Mouse (Mus musculus) MEL (cell line): ENCODE measurements around the gene Msgn1.

Source experiments
- CTCF ChIP-seq, 3 experiments: IDR thresholded peaks in 2 of 3; conservative IDR thresholded peaks in 1 of 3; 2 replicates each; pipeline ENCODE4 v1.5.1; 2011 to 2012; ENCODE audit warnings: low read length in 3 of 3, low read depth in 2 of 3, mild to moderate bottlenecking in 2 of 3, improper control_type of control experiment in 1 of 3, inconsistent platforms in 1 of 3, mixed read lengths in 1 of 3, moderate library complexity in 1 of 3; ENCODE audit not compliant: control insufficient read depth in 1 of 3, insufficient read depth in 1 of 3, poor library complexity in 1 of 3, severe bottlenecking in 1 of 3
- EP300 ChIP-seq, 2 experiments: IDR thresholded peaks; 2 replicates each; pipeline ENCODE4 v1.6.1; 2011; ENCODE audit warnings: improper control_type of control experiment in 2 of 2, low read length in 2 of 2, low read depth in 1 of 2, mild to moderate bottlenecking in 1 of 2
- MAX ChIP-seq: IDR thresholded peaks from 2 replicates; pipeline ENCODE4 v1.6.1; 2011; ENCODE audit warnings: low read length, improper control_type of control experiment
- MXI1 ChIP-seq: IDR thresholded peaks from 2 replicates; pipeline ENCODE4 v1.6.1; 2011; ENCODE audit warnings: mild to moderate bottlenecking, low read depth, low read length, improper control_type of control experiment
- MYC ChIP-seq: IDR thresholded peaks from 2 replicates; pipeline ENCODE4 v1.6.1; 2011; ENCODE audit warnings: low read depth, mild to moderate bottlenecking, low read length, improper control_type of control experiment, moderate library complexity
- UBTF ChIP-seq: IDR thresholded peaks from 2 replicates; pipeline ENCODE4 v1.6.1; 2012; ENCODE audit warnings: low read depth, mild to moderate bottlenecking, inconsistent platforms, low read length, improper control_type of control experiment, moderate library complexity, borderline replicate concordance; ENCODE audit not compliant: insufficient read depth
- USF1 ChIP-seq: IDR thresholded peaks from 2 replicates; pipeline ENCODE4 v1.6.1; 2014; ENCODE audit warnings: low read depth, mild to moderate bottlenecking, inconsistent platforms, low read length, improper control_type of control experiment, moderate library complexity
- ZC3H11A ChIP-seq: IDR thresholded peaks from 2 replicates; pipeline ENCODE4 v1.6.1; 2012; ENCODE audit warnings: low read depth, mild to moderate bottlenecking, inconsistent platforms, low read length, improper control_type of control experiment

DNA sequence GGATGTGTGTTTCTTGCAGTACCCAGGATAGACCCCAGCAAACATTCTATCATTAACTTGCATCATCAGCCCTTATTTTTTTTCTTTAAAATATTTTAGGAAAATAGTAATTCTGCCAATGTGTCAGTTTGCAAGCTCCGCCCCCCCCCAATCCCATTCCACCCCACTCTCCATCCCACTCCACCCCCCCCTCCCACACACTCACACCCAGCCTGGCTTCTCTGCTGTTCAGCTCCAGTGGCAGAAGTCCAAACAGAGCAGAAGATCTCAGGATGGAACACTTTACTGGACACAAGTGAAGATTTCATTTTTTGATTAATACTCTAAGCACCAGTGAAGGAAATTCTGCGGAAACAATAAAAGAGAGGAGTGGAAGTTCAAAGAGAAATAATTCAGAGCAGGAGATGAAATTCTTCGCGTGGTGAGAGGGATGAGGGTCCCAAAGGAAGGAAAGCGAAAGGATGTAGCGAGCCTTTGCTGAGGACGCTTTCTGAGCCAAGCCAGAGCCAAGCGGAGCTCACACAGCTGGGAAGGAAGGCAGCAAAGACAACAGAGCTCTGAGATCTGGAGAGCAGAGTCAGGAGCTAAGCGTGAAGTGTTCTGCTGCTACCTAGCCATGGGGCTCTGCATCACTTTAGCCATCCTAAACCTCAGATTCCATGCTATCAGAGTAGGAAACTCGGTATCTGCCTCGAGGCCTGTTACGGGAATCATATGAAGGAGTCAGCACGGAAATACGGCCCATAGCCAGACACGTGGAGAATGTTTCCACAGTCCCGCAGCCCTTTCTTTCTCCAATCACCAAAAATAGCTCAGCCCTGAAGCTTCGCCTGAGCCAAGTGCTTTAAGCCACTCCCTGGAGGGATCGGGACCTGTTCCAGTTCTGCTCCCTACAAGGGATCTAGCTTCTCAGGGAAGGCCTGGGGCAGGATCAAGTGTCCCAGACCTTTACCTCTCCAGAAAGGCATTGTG lies 4.8 kb downstream of the Msgn1 start:
- TF ChIP-seq EP300 (IDR thresholded peaks at IDR 0.05; ENCODE audit: low read depth in 1 of 2, low read length in 2 of 2) (no peak), MYC (no peak), CTCF (IDR thresholded peaks at IDR 0.05 in 2 of 3, conservative IDR thresholded peaks at IDR 0.05 in 1 of 3; ENCODE audit: control insufficient read depth in 1 of 3, insufficient read depth in 1 of 3, low read depth in 2 of 3, low read length in 3 of 3, poor library complexity in 1 of 3, severe bottlenecking in 1 of 3) (no peak), MAX (no peak), UBTF (no peak), ZC3H11A (no peak), USF1 (no peak), MXI1 (no peak)
